Mouse (Mus musculus) limb, embryonic 13.5 days (tissue): ENCODE measurements around the gene Timm17b. TPM values are rescaled to one million over a fixed set of nuclear protein-coding genes. Genes with fewer than 3 reads are reported as not detected.

ENCODE experiments used
- ATAC-seq: fragments of 200-750 bp; cut with Nextera tagmentation; 2 replicates; pipeline ENCODE4 v1.8.0; 2017; ENCODE audit warnings: low read depth, moderate number of reproducible peaks, moderate TSS enrichment; ENCODE audit not compliant: low FRiP score
- H3K27ac ChIP-seq: fragments of 300-500 bp; sonication (generic); 2 replicates; pipeline ENCODE4 v1.5.1; 2015; ENCODE audit warnings: inconsistent platforms, mild to moderate bottlenecking, moderate library complexity
- H3K27me3 ChIP-seq: fragments of 300-500 bp; sonication (generic); 2 replicates; pipeline ENCODE4 v1.6.1; 2015; ENCODE audit warnings: mild to moderate bottlenecking, inconsistent platforms
- H3K36me3 ChIP-seq: fragments of 300-500 bp; sonication (generic); 2 replicates; pipeline ENCODE4 v1.6.1; 2015; ENCODE audit warnings: inconsistent platforms, mild to moderate bottlenecking, moderate library complexity
- H3K4me1 ChIP-seq: fragments of 300-500 bp; sonication (generic); 2 replicates; pipeline ENCODE4 v1.6.1; 2015; ENCODE audit warnings: inconsistent platforms
- H3K4me2 ChIP-seq: fragments of 300-500 bp; sonication (generic); replicated peaks from 2 replicates; pipeline ENCODE4 v1.6.1; 2015; ENCODE audit warnings: inconsistent platforms, mild to moderate bottlenecking, moderate library complexity
- H3K4me3 ChIP-seq: fragments of 300-500 bp; sonication (generic); 2 replicates; pipeline ENCODE4 v1.5.1; 2015; ENCODE audit warnings: moderate library complexity, mild to moderate bottlenecking, inconsistent platforms
- H3K9ac ChIP-seq: fragments of 300-500 bp; sonication (generic); 2 replicates; pipeline ENCODE4 v1.6.1; 2015; ENCODE audit warnings: mild to moderate bottlenecking, inconsistent platforms
- H3K9me3 ChIP-seq: fragments of 300-500 bp; sonication (generic); 2 replicates; pipeline ENCODE4 v1.6.1; 2016; ENCODE audit warnings: inconsistent platforms
- WGBS: fragments of 180-500 bp; shearing (Covaris S2); methylation state at CpG from one replicate; pipeline ENCODE4 v1.1.7; 2015; 5-methylcytosine and 5-hydroxymethylcytosine counted together
- polyA plus RNA-seq: library from polyadenylated mRNA; unstranded; fragments of >200 nt; fragmentation: Nextera tagmentation; extraction: Ambion mirVana; gene quantifications from 2 replicates; pipeline ENCODE4 v1.2.1, GENCODE M21; 2015

Gene Timm17b
- polyA plus RNA-seq: 179 and 181 TPM in 2 replicates

- H3K27me3 ChIP-seq: no peaks in the 10 kb centered on the region
- H3K4me1 ChIP-seq: peaks cover 6% of the 10 kb centered on the region; the same call in 1 of the 2 replicates
- H3K9me3 ChIP-seq: no peaks in the 10 kb centered on the region
- peak within 1 kb of the TSS; percentile 79 for H3K27ac ChIP-seq
- H3K36me3 ChIP-seq: peaks cover 19% of the 10 kb centered on the region
- peak within 1 kb of the TSS; percentile 63 for H3K4me2 ChIP-seq
- 18% methylated on average over 62 of the region's 62 CpGs for WGBS
- H3K9ac ChIP-seq: peak within 1 kb of the TSS; percentile 70
- ATAC-seq: peak; percentile 99
- peak within 1 kb of the TSS; percentile 56 for H3K4me3 ChIP-seq
Observed at GRCm38 (mm10) chrX:7898880-7899874, at the start of gene Timm17b, which contains the start of gene Pqbp1. Timm17b (plus strand) TSS chrX:7899357. Pqbp1 (minus strand) TSS chrX:7899269.

- H3K4me3 ChIP-seq: no peak overlapping the region
- ATAC-seq: no peak
- H3K4me2 ChIP-seq: no peak overlapping the region
- no peak overlapping the region for H3K9ac ChIP-seq
- H3K36me3 ChIP-seq: peaks cover 14% of the 10 kb centered on the region; the same call in 1 of the 2 replicates
- H3K27ac ChIP-seq: no peak overlapping the region
- no peaks in the 10 kb centered on the region for H3K27me3 ChIP-seq
- no peaks in the 10 kb centered on the region for H3K4me1 ChIP-seq
- whole genome bisulfite sequencing: 62% methylated on average over 2 of the region's 2 CpGs
- H3K9me3 ChIP-seq: no peaks in the 10 kb centered on the region
Observed at GRCm38 (mm10) chrX:7854578-7854977, 44.6 kb upstream of the Timm17b start.

GRCm38 (mm10) chrX:7859191-7859753 lies 39.9 kb upstream of the Timm17b start:
- H3K9me3 ChIP-seq: no peaks in the 10 kb centered on the region
- H3K27ac ChIP-seq: no peak overlapping the region
- no peaks in the 10 kb centered on the region for H3K4me1 ChIP-seq
- H3K27me3 ChIP-seq: no peaks in the 10 kb centered on the region
- no peak overlapping the region for H3K4me2 ChIP-seq
- WGBS: 96% methylated on average over 3 of the region's 3 CpGs
- no peak overlapping the region for H3K4me3 ChIP-seq
- no peak for ATAC-seq
- peaks cover 11% of the 10 kb centered on the region; the same call in 1 of the 2 replicates for H3K36me3 ChIP-seq
- H3K9ac ChIP-seq: no peak overlapping the region

- Histone ChIP-seq H3K27me3 (no peaks in the 10 kb centered on the region), H3K36me3 (peaks cover 15% of the 10 kb centered on the region), H3K4me2 (no peak overlapping the region), H3K4me3 (no peak overlapping the region), H3K4me1 (no peaks in the 10 kb centered on the region), H3K27ac (no peak overlapping the region), H3K9ac (no peak overlapping the region), H3K9me3 (no peaks in the 10 kb centered on the region)
- no peak for ATAC-seq
- 93% methylated on average over 1 of the region's 1 CpGs for WGBS
Observed at GRCm38 (mm10) chrX:7863181-7863580, 36.0 kb upstream of the Timm17b start.

- ATAC-seq: no peak
- Histone ChIP-seq H3K9me3 (no peaks in the 10 kb centered on the region), H3K27me3 (no peaks in the 10 kb centered on the region), H3K4me2 (no peak overlapping the region), H3K9ac (no peak overlapping the region), H3K36me3 (peaks cover 12% of the 10 kb centered on the region), H3K27ac (no peak overlapping the region), H3K4me1 (no peaks in the 10 kb centered on the region), H3K4me3 (no peak overlapping the region)
- 82% methylated on average over 3 of the region's 3 CpGs for WGBS
Observed at GRCm38 (mm10) chrX:7864551-7864950, 34.6 kb upstream of the Timm17b start.

- 59% methylated on average over 2 of the region's 2 CpGs for WGBS
Observed at GRCm38 (mm10) chrX:7865343-7865742, 33.8 kb upstream of the Timm17b start.

GRCm38 (mm10) chrX:7865786-7866185 lies 33.4 kb upstream of the Timm17b start:
- Histone ChIP-seq H3K4me2 (no peak overlapping the region), H3K9ac (no peak overlapping the region), H3K4me3 (no peak overlapping the region), H3K36me3 (peaks cover 12% of the 10 kb centered on the region), H3K4me1 (no peaks in the 10 kb centered on the region), H3K9me3 (no peaks in the 10 kb centered on the region), H3K27ac (no peak overlapping the region), H3K27me3 (no peaks in the 10 kb centered on the region)
- no peak for ATAC-seq
- 75% methylated on average over 2 of the region's 2 CpGs for WGBS

More at GRCm38 (mm10) chrX:7865343-7865742, 33.8 kb upstream of the Timm17b start:
- H3K27ac ChIP-seq: no peak overlapping the region
- no peak overlapping the region for H3K4me3 ChIP-seq
- H3K4me1 ChIP-seq: no peaks in the 10 kb centered on the region
- H3K4me2 ChIP-seq: no peak overlapping the region
- no peaks in the 10 kb centered on the region for H3K9me3 ChIP-seq
- ATAC-seq: no peak
- no peaks in the 10 kb centered on the region for H3K27me3 ChIP-seq
- H3K36me3 ChIP-seq: peaks cover 12% of the 10 kb centered on the region
- no peak overlapping the region for H3K9ac ChIP-seq

GRCm38 (mm10) chrX:7867141-7867540 lies 32.0 kb upstream of the Timm17b start:
- no peak overlapping the region for H3K27ac ChIP-seq
- ATAC-seq: no peak
- no peak overlapping the region for H3K4me3 ChIP-seq
- WGBS: 85% methylated on average over 1 of the region's 1 CpGs
- no peaks in the 10 kb centered on the region for H3K27me3 ChIP-seq
- H3K9ac ChIP-seq: no peak overlapping the region
- peaks cover 19% of the 10 kb centered on the region for H3K36me3 ChIP-seq
- no peaks in the 10 kb centered on the region for H3K4me1 ChIP-seq
- no peak overlapping the region for H3K4me2 ChIP-seq
- H3K9me3 ChIP-seq: no peaks in the 10 kb centered on the region

GRCm38 (mm10) chrX:7868506-7868905 lies 30.7 kb upstream of the Timm17b start:
- Histone ChIP-seq H3K27ac (no peak overlapping the region), H3K4me3 (no peak overlapping the region), H3K4me2 (no peak overlapping the region), H3K9ac (no peak overlapping the region), H3K27me3 (no peaks in the 10 kb centered on the region), H3K36me3 (peaks cover 24% of the 10 kb centered on the region), H3K4me1 (no peaks in the 10 kb centered on the region), H3K9me3 (no peaks in the 10 kb centered on the region)
- no peak for ATAC-seq
- WGBS: 66% methylated on average over 2 of the region's 2 CpGs

GRCm38 (mm10) chrX:7869826-7870225 lies 29.3 kb upstream of the Timm17b start:
- H3K4me3 ChIP-seq: no peak overlapping the region
- no peak for ATAC-seq
- H3K9me3 ChIP-seq: no peaks in the 10 kb centered on the region
- no peaks in the 10 kb centered on the region for H3K27me3 ChIP-seq
- no peak overlapping the region for H3K27ac ChIP-seq
- H3K4me2 ChIP-seq: no peak overlapping the region
- no peaks in the 10 kb centered on the region for H3K4me1 ChIP-seq
- WGBS: 41% methylated on average over 3 of the region's 3 CpGs
- no peak overlapping the region for H3K9ac ChIP-seq
- peaks cover 35% of the 10 kb centered on the region for H3K36me3 ChIP-seq

GRCm38 (mm10) chrX:7878007-7878419 lies 21.1 kb upstream of the Timm17b start, which contains the start of gene Pim2:
Pim2 (plus strand) TSS chrX:7878262.
- Histone ChIP-seq H3K27me3 (no peaks in the 10 kb centered on the region), H3K9ac (peak within 1 kb of the TSS; percentile 60), H3K36me3 (peaks cover 18% of the 10 kb centered on the region), H3K4me1 (peaks cover 3% of the 10 kb centered on the region; the same call in 1 of the 2 replicates), H3K4me2 (peak within 1 kb of the TSS; percentile 89), H3K9me3 (no peaks in the 10 kb centered on the region), H3K27ac (no peak within 1 kb of the TSS), H3K4me3 (peak within 1 kb of the TSS; percentile 46)
- 7% methylated on average over 37 of the region's 38 CpGs for WGBS
- ATAC-seq: peak; percentile 80

GRCm38 (mm10) chrX:7878495-7878894 lies 20.7 kb upstream of the Timm17b start:
- Histone ChIP-seq H3K36me3 (peaks cover 16% of the 10 kb centered on the region), H3K9ac (peak overlapping the region; percentile 60), H3K4me3 (peak overlapping the region; percentile 46), H3K4me2 (peak overlapping the region; percentile 89), H3K4me1 (peaks cover 3% of the 10 kb centered on the region; the same call in 1 of the 2 replicates), H3K27me3 (no peaks in the 10 kb centered on the region), H3K27ac (no peak overlapping the region), H3K9me3 (no peaks in the 10 kb centered on the region)
- 9% methylated on average over 21 of the region's 21 CpGs for WGBS
- peak; percentile 48 for ATAC-seq
